Mouse (Mus musculus) neural tube, embryonic 12.5 days (tissue): ENCODE measurements around the gene Gpkow. TPM values are rescaled to one million over a fixed set of nuclear protein-coding genes. Genes with fewer than 3 reads are reported as not detected.
"Not testable (repeated sequence)": the region's sequence is repeated elsewhere in the genome, so short reads cannot be mapped to it uniquely, and the experiment has no call there.

Experiments
- ATAC-seq: fragments of 200-750 bp; cut with Nextera tagmentation; 2 replicates; pipeline ENCODE4 v1.8.0; 2017; ENCODE audit warnings: low read depth, mild to moderate bottlenecking, moderate TSS enrichment, moderate library complexity; ENCODE audit not compliant: low FRiP score
- H3K27ac ChIP-seq: fragments of 300-500 bp; sonication (generic); 2 replicates; pipeline ENCODE4 v1.5.1; 2016
- H3K27me3 ChIP-seq: fragments of 300-500 bp; sonication (generic); replicated peaks from 2 replicates; pipeline ENCODE4 v1.6.1; 2016; ENCODE audit warnings: mild to moderate bottlenecking
- H3K36me3 ChIP-seq: fragments of 300-500 bp; sonication (generic); 2 replicates; pipeline ENCODE4 v1.6.1; 2016; ENCODE audit warnings: mild to moderate bottlenecking
- H3K4me1 ChIP-seq: fragments of 300-500 bp; sonication (generic); 2 replicates; pipeline ENCODE4 v1.6.1; 2016
- H3K4me2 ChIP-seq: fragments of 300-500 bp; sonication (generic); replicated peaks from 2 replicates; pipeline ENCODE4 v1.6.1; 2016; ENCODE audit warnings: mild to moderate bottlenecking
- H3K4me3 ChIP-seq: fragments of 300-500 bp; sonication (generic); 2 replicates; pipeline ENCODE4 v1.5.1; 2016
- H3K9ac ChIP-seq: fragments of 300-500 bp; sonication (generic); 2 replicates; pipeline ENCODE4 v1.6.1; 2016; ENCODE audit warnings: mild to moderate bottlenecking
- H3K9me3 ChIP-seq: fragments of 300-500 bp; sonication (generic); 2 replicates; pipeline ENCODE4 v1.6.1; 2016; ENCODE audit warnings: mild to moderate bottlenecking
- WGBS: fragments of 180-500 bp; shearing (Covaris S2); methylation state at CpG from one replicate; pipeline ENCODE4 v1.1.7; 2016; 5-methylcytosine and 5-hydroxymethylcytosine counted together
- polyA plus RNA-seq: library from polyadenylated mRNA; unstranded; fragments of >200 nt; fragmentation: Nextera tagmentation; extraction: Ambion mirVana; gene quantifications from 2 replicates; pipeline ENCODE4 v1.2.1, GENCODE M21; 2016

The Gpkow gene
- polyA plus RNA-seq, 1 experiment from 2014 or later, result 46.6 TPM

- H3K36me3 ChIP-seq, result no peaks in the 10 kb centered on the region
- no peak overlapping the region for H3K27ac ChIP-seq
- no peak overlapping the region for H3K9ac ChIP-seq
- no peak overlapping the region for H3K4me3 ChIP-seq
- 29% methylated on average over 26 of the region's 26 CpGs for WGBS
- ATAC-seq, result no peak; the same call in 1 of the 2 replicates
- no peak overlapping the region for H3K4me2 ChIP-seq
- H3K27me3 ChIP-seq, result no peaks in the 10 kb centered on the region
- H3K4me1 ChIP-seq, result no peaks in the 10 kb centered on the region; the same call in 1 of the 2 replicates
- H3K9me3 ChIP-seq, result no peaks in the 10 kb centered on the region
These were observed 36.7 kb downstream of the Gpkow start for GRCm38 (mm10) chrX:7733571-7734156.

GRCm38 (mm10) chrX:7739336-7740081 is 42.6 kb downstream of the Gpkow start:
- no peaks in the 10 kb centered on the region for H3K4me1 ChIP-seq
- no peak for ATAC-seq
- H3K27me3 ChIP-seq, result no peaks in the 10 kb centered on the region
- H3K36me3 ChIP-seq, result no peaks in the 10 kb centered on the region
- H3K9ac ChIP-seq, result no peak overlapping the region
- no peak overlapping the region for H3K27ac ChIP-seq
- no peak overlapping the region for H3K4me3 ChIP-seq
- H3K4me2 ChIP-seq, result no peak overlapping the region
- no peaks in the 10 kb centered on the region for H3K9me3 ChIP-seq
- WGBS, result 77% methylated on average over 14 of the region's 14 CpGs

- 77% methylated on average over 10 of the region's 10 CpGs for WGBS
- no peaks in the 10 kb centered on the region for H3K36me3 ChIP-seq
- H3K4me3 ChIP-seq, result no peak overlapping the region
- no peak overlapping the region for H3K4me2 ChIP-seq
- no peaks in the 10 kb centered on the region for H3K4me1 ChIP-seq
- H3K27ac ChIP-seq, result no peak overlapping the region
- no peaks in the 10 kb centered on the region for H3K27me3 ChIP-seq
- ATAC-seq, result no peak
- no peak overlapping the region for H3K9ac ChIP-seq
- no peaks in the 10 kb centered on the region for H3K9me3 ChIP-seq
These were observed 43.3 kb downstream of the Gpkow start for GRCm38 (mm10) chrX:7740082-7740819.

- Histone ChIP-seq H3K36me3 (no peaks in the 10 kb centered on the region), H3K4me2 (no peak overlapping the region), H3K27ac (no peak overlapping the region), H3K9ac (no peak overlapping the region), H3K4me3 (no peak overlapping the region), H3K4me1 (no peaks in the 10 kb centered on the region), H3K27me3 (no peaks in the 10 kb centered on the region), H3K9me3 (no peaks in the 10 kb centered on the region)
- ATAC-seq, result no peak
- 81% methylated on average over 5 of the region's 5 CpGs for WGBS
These were observed 44.2 kb downstream of the Gpkow start for GRCm38 (mm10) chrX:7741103-7741502.

- Histone ChIP-seq H3K4me1 (no peaks in the 10 kb centered on the region), H3K4me3 (no peak overlapping the region), H3K36me3 (no peaks in the 10 kb centered on the region), H3K9ac (no peak overlapping the region), H3K27me3 (no peaks in the 10 kb centered on the region), H3K9me3 (no peaks in the 10 kb centered on the region), H3K27ac (no peak overlapping the region), H3K4me2 (no peak overlapping the region)
- 61% methylated on average over 5 of the region's 5 CpGs for WGBS
- no peak for ATAC-seq
These were observed 46.5 kb downstream of the Gpkow start for GRCm38 (mm10) chrX:7743470-7743869.

GRCm38 (mm10) chrX:7744940-7745339 is 48.0 kb downstream of the Gpkow start:
- H3K4me1 ChIP-seq, result no peaks in the 10 kb centered on the region
- WGBS, result 73% methylated on average over 1 of the region's 1 CpGs
- no peak overlapping the region for H3K9ac ChIP-seq
- H3K27ac ChIP-seq, result no peak overlapping the region
- no peak overlapping the region for H3K4me3 ChIP-seq
- H3K36me3 ChIP-seq, result no peaks in the 10 kb centered on the region
- no peaks in the 10 kb centered on the region for H3K27me3 ChIP-seq
- H3K9me3 ChIP-seq, result no peaks in the 10 kb centered on the region
- ATAC-seq, result no peak
- H3K4me2 ChIP-seq, result no peak overlapping the region

- no peaks in the 10 kb centered on the region for H3K27me3 ChIP-seq
- no peaks in the 10 kb centered on the region for H3K9me3 ChIP-seq
- 85% methylated on average over 8 of the region's 8 CpGs for WGBS
- no peaks in the 10 kb centered on the region for H3K4me1 ChIP-seq
- no peak overlapping the region for H3K4me3 ChIP-seq
- H3K27ac ChIP-seq, result no peak overlapping the region
- H3K4me2 ChIP-seq, result no peak overlapping the region
- no peaks in the 10 kb centered on the region for H3K36me3 ChIP-seq
- no peak for ATAC-seq
- no peak overlapping the region for H3K9ac ChIP-seq
These were observed 48.5 kb downstream of the Gpkow start for GRCm38 (mm10) chrX:7745429-7745828.

- no peak within 1 kb of the TSS for H3K27ac ChIP-seq
- H3K36me3 ChIP-seq, result no peaks in the 10 kb centered on the region
- ATAC-seq, result peak; percentile 84
- H3K9ac ChIP-seq, result peak within 1 kb of the TSS; percentile 69
- 8% methylated on average over 40 of the region's 56 CpGs for WGBS
- no peaks in the 10 kb centered on the region for H3K27me3 ChIP-seq
- H3K9me3 ChIP-seq, result no peaks in the 10 kb centered on the region
- peak within 1 kb of the TSS; percentile 62 for H3K4me2 ChIP-seq
- peak within 1 kb of the TSS; percentile 62 for H3K4me3 ChIP-seq
- no peaks in the 10 kb centered on the region for H3K4me1 ChIP-seq
These were observed 53.6 kb downstream of the Gpkow start, which contains the start of gene Ccdc120 for GRCm38 (mm10) chrX:7750432-7751116. Gene Ccdc120, minus strand, starts transcription at chrX:7750905.

- H3K9me3 ChIP-seq, H3K27ac ChIP-seq, H3K4me3 ChIP-seq, H3K27me3 ChIP-seq, H3K4me1 ChIP-seq, H3K36me3 ChIP-seq, H3K4me2 ChIP-seq, H3K9ac ChIP-seq: not testable (repeated sequence)
- ATAC-seq, result 0 out of 2 replicates have a peak, but pooled peaks have one; percentile 30
- 15% methylated on average over 3 of the region's 3 CpGs for WGBS
These were observed 56.7 kb downstream of the Gpkow start for GRCm38 (mm10) chrX:7753627-7754026.

Other genes with a start within 250 kb of the Gpkow start
- gene Foxp3, start 123.5 kb upstream of the Gpkow start, polyA plus RNA-seq, result 0.06 and 0.09 TPM in 2 replicates
- gene Ppp1r3f, start 122.8 kb upstream of the Gpkow start, polyA plus RNA-seq, result 4.6 and 5.3 TPM in 2 replicates
- 30.2 and 30.6 TPM in 2 replicates for gene Ccdc22, start 91.6 kb upstream of the Gpkow start, polyA plus RNA-seq
- 0.47 TPM in 1 of 2 replicates, not detected in the other for gene Cacna1f, start 90.0 kb upstream of the Gpkow start, polyA plus RNA-seq
- 62.2 and 71.0 TPM in 2 replicates for gene Syp, start 58.7 kb upstream of the Gpkow start, polyA plus RNA-seq
- 2.4 and 3.0 TPM in 2 replicates for gene Prickle3, start 39.9 kb upstream of the Gpkow start, polyA plus RNA-seq
- gene Plp2, start 25.7 kb upstream of the Gpkow start, polyA plus RNA-seq, result 31.2 and 34.6 TPM in 2 replicates
- 0.09 TPM in 1 of 2 replicates, not detected in the other for gene Magix, start 15.9 kb upstream of the Gpkow start, polyA plus RNA-seq
- 26.2 and 27.8 TPM in 2 replicates for gene Wdr45, start 17.2 kb downstream of the Gpkow start, polyA plus RNA-seq
- not detected in 2 replicates for gene Gm45208, start 25.1 kb downstream of the Gpkow start, polyA plus RNA-seq
- gene Praf2, start 31.3 kb downstream of the Gpkow start, polyA plus RNA-seq, result 89.2 and 93.6 TPM in 2 replicates
- gene Ccdc120, start 53.8 kb downstream of the Gpkow start, polyA plus RNA-seq, result 34.8 and 38.7 TPM in 2 replicates
- 32.9 and 35.5 TPM in 2 replicates for gene Tfe3, start 65.4 kb downstream of the Gpkow start, polyA plus RNA-seq
- gene Gripap1, start 92.6 kb downstream of the Gpkow start, polyA plus RNA-seq, result 73.3 and 81.4 TPM in 2 replicates
- gene Kcnd1, start 125.2 kb downstream of the Gpkow start, polyA plus RNA-seq, result 1.5 and 2.3 TPM in 2 replicates
- 68.6 and 72.3 TPM in 2 replicates for gene Otud5, start 144.2 kb downstream of the Gpkow start, polyA plus RNA-seq
- 9.3 and 12.8 TPM in 2 replicates for gene Pim2, start 181.1 kb downstream of the Gpkow start, polyA plus RNA-seq
- 35.4 and 36.5 TPM in 2 replicates for gene Slc35a2, start 186.9 kb downstream of the Gpkow start, polyA plus RNA-seq
- 179 and 180 TPM in 2 replicates for gene Pqbp1, start 202.1 kb downstream of the Gpkow start, polyA plus RNA-seq
- 143 and 147 TPM in 2 replicates for gene Timm17b, start 202.2 kb downstream of the Gpkow start, polyA plus RNA-seq
- not detected in 2 replicates for gene Gm10491, start 210.7 kb downstream of the Gpkow start, polyA plus RNA-seq
- not detected in 2 replicates for gene Gm10490, start 212.4 kb downstream of the Gpkow start, polyA plus RNA-seq
- 137 and 142 TPM in 2 replicates for gene Pcsk1n, start 222.7 kb downstream of the Gpkow start, polyA plus RNA-seq
- gene Eras, start 231.5 kb downstream of the Gpkow start, polyA plus RNA-seq, result not detected in 2 replicates